Mouse (Mus musculus): ENCODE measurements at regions not wholly inside any gene's neighbourhood (a gene's known extent, or its start where the extent isn't known, plus 50 kb on each side); places are given as distances from the start of the nearest gene placed in this dataset.
"Not testable (repeated sequence)": the region's sequence is repeated elsewhere in the genome, so short reads cannot be mapped to it uniquely, and the experiment has no call there.

GRCm38 (mm10) chr3:22681999-22682648, 605.7 kb downstream of the Tbl1xr1 start:
- no peak for DNase-seq (ENCODE audit: low read depth, low spot score)

GRCm38 (mm10) chr3:22699317-22699716, 622.9 kb downstream of the Tbl1xr1 start:
- no peak for DNase-seq (ENCODE audit: low read depth, low spot score)

- not testable (repeated sequence) for DNase-seq (ENCODE audit: low read depth, low spot score)
These were observed 625.0 kb downstream of the Tbl1xr1 start for GRCm38 (mm10) chr3:22701486-22701885.

GRCm38 (mm10) chr3:22705673-22706072, 629.2 kb downstream of the Tbl1xr1 start:
- DNase-seq (ENCODE audit: low read depth, low spot score), result no peak

DNA sequence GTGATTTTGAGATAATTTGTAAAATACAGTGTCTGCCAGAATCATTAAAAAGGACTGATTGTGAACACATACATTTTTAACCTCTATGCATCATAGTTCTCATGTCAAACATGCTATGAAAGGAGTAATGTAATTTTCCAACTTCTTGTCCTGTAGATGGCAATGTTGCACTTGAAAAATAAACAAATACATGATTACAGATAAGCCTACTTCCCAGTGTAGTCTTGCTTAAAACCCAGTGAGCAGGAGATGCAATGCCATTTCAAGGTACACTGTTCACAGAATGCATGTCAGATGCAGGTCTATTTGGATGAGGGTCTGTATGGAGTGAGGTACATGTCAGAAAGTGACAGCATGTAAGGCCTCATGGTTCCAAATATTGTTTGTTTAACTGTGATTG, 668.6 kb downstream of the Tbl1xr1 start:
- peak; percentile 54 for DNase-seq (ENCODE audit: low read depth, low spot score)
